Mouse (Mus musculus) neural tube, embryonic 11.5 days (tissue): ENCODE results near the gene Pagr1a. TPM values are rescaled to one million over a fixed set of nuclear protein-coding genes. Genes with fewer than 3 reads are reported as not detected.

Experiments
- ATAC-seq: fragments of 200-750 bp; cut with Nextera tagmentation; 2 replicates; pipeline ENCODE4 v1.8.0; 2017; ENCODE audit warnings: moderate number of reproducible peaks, mild to moderate bottlenecking, moderate TSS enrichment, moderate library complexity; ENCODE audit not compliant: insufficient read depth, low FRiP score, low TSS enrichment
- DNase-seq: peaks from one replicate; pipeline ENCODE4 v3.0.0-alpha.2; 2015; ENCODE audit warnings: low spot score
- H3K27ac ChIP-seq: fragments of 300-500 bp; sonication (generic); 2 replicates; pipeline ENCODE4 v1.5.1; 2014; ENCODE audit warnings: low read depth, mild to moderate bottlenecking, low read length
- H3K27me3 ChIP-seq: fragments of 300-500 bp; sonication (generic); 2 replicates; pipeline ENCODE4 v1.6.1; 2014; ENCODE audit warnings: mild to moderate bottlenecking, low read length, mixed read lengths; ENCODE audit not compliant: control insufficient read depth, insufficient read depth
- H3K36me3 ChIP-seq: fragments of 300-500 bp; sonication (generic); 2 replicates; pipeline ENCODE4 v1.6.1; 2014; ENCODE audit warnings: mild to moderate bottlenecking, low read length, moderate library complexity, mixed read lengths; ENCODE audit not compliant: control insufficient read depth, insufficient read depth
- H3K4me1 ChIP-seq: fragments of 300-500 bp; sonication (generic); 2 replicates; pipeline ENCODE4 v1.6.1; 2014; ENCODE audit warnings: low read length, mixed read lengths; ENCODE audit not compliant: control insufficient read depth, insufficient read depth
- H3K4me2 ChIP-seq: fragments of 300-500 bp; sonication (generic); 2 replicates; pipeline ENCODE4 v1.6.1; 2014; ENCODE audit warnings: low read depth, mild to moderate bottlenecking, moderate library complexity
- H3K4me3 ChIP-seq: fragments of 300-500 bp; sonication (generic); 2 replicates; pipeline ENCODE4 v1.5.1; 2014; ENCODE audit warnings: low read depth, low read length
- H3K9ac ChIP-seq: fragments of 300-500 bp; sonication (generic); 2 replicates; pipeline ENCODE4 v1.6.1; 2014; ENCODE audit warnings: mild to moderate bottlenecking, low read length
- H3K9me3 ChIP-seq: fragments of 300-500 bp; sonication (generic); 2 replicates; pipeline ENCODE4 v1.6.1; 2016; ENCODE audit warnings: low read length; ENCODE audit not compliant: control insufficient read depth
- WGBS: fragments of 180-500 bp; shearing (Covaris S2); extraction: QIAGEN DNeasy Blood & Tissue Kit; methylation state at CpG from one replicate; pipeline ENCODE4 v1.1.7; 2014; 5-methylcytosine and 5-hydroxymethylcytosine counted together
- polyA plus RNA-seq: library from polyadenylated mRNA; unstranded; fragments of >200 nt; fragmentation: Nextera tagmentation; extraction: Ambion mirVana; gene quantifications from 2 replicates; pipeline ENCODE4 v1.2.1, GENCODE M21; 2014

Gene Pagr1a
- polyA plus RNA-seq, 1 experiment from 2014 or later, result 105 TPM

- Histone ChIP-seq H3K9me3 (no peaks in the 10 kb centered on the region), H3K27ac (no peak overlapping the region), H3K36me3 (no peaks in the 10 kb centered on the region), H3K27me3 (no peaks in the 10 kb centered on the region), H3K4me1 (no peaks in the 10 kb centered on the region), H3K4me3 (no peak overlapping the region), H3K9ac (no peak overlapping the region), H3K4me2 (no peak overlapping the region)
- WGBS, result 86% methylated on average over 4 of the region's 4 CpGs
- ATAC-seq (no peak), DNase-seq (no peak)
Observed at GRCm38 (mm10) chr7:126996449-126996848, 20.7 kb downstream of the Pagr1a start.

DNA sequence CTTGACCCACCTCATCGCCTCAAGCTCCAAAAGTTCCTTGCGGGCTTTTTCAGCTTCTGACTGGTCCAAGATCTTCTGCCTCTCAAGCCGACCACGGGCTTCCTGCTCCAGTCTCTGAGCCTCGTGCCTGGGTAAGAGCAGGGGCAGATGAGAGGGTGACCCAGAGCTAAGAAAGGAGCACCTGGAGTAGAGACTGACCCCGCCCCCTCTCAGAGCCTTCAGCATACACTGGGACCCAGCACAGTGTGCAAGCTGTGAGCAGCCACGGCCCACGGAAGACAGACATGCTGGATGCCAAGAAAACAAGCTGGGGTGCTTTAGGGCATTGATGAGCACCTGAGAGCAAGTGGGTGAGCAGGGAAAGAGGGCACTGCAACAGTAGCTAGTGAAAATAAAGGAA is 28.3 kb downstream of the Pagr1a start:
- DNase-seq, result no peak
- ATAC-seq, result no peak

DNA sequence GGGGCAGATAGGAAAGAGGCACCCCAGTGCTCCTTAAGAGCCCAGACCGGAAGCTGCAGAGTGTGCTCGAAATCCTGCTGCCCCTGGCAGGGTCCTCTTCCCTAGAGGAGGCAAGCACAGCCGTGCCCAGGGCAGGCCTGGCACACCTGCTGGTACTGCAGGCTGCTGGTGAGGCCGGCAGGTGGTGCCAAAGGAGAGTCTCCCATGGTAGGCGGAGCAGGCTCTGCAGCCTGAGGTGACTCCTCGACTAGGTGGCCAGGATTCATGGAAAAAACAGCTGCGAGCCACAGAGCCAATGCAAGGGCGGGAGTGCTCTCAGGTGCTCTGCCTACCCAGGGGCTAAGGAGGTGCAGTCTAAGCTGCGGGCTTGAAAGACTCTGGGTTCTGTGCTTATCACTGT is 30.8 kb downstream of the Pagr1a start:
- Histone ChIP-seq H3K9ac (no peak overlapping the region), H3K36me3 (no peaks in the 10 kb centered on the region), H3K4me1 (no peaks in the 10 kb centered on the region), H3K4me2 (no peak overlapping the region), H3K9me3 (no peaks in the 10 kb centered on the region), H3K4me3 (no peak overlapping the region), H3K27ac (no peak overlapping the region), H3K27me3 (no peaks in the 10 kb centered on the region)
- no peak for ATAC-seq
- no peak for DNase-seq
- WGBS, result 44% methylated on average over 9 of the region's 9 CpGs

More for the DNA sequence above, 28.3 kb downstream of the Pagr1a start:
- Histone ChIP-seq H3K9ac (no peak overlapping the region), H3K27ac (no peak overlapping the region), H3K27me3 (no peaks in the 10 kb centered on the region), H3K9me3 (no peaks in the 10 kb centered on the region), H3K4me2 (no peak overlapping the region), H3K4me1 (no peaks in the 10 kb centered on the region), H3K4me3 (no peak overlapping the region), H3K36me3 (no peaks in the 10 kb centered on the region)
- WGBS, result 69% methylated on average over 8 of the region's 8 CpGs

DNA sequence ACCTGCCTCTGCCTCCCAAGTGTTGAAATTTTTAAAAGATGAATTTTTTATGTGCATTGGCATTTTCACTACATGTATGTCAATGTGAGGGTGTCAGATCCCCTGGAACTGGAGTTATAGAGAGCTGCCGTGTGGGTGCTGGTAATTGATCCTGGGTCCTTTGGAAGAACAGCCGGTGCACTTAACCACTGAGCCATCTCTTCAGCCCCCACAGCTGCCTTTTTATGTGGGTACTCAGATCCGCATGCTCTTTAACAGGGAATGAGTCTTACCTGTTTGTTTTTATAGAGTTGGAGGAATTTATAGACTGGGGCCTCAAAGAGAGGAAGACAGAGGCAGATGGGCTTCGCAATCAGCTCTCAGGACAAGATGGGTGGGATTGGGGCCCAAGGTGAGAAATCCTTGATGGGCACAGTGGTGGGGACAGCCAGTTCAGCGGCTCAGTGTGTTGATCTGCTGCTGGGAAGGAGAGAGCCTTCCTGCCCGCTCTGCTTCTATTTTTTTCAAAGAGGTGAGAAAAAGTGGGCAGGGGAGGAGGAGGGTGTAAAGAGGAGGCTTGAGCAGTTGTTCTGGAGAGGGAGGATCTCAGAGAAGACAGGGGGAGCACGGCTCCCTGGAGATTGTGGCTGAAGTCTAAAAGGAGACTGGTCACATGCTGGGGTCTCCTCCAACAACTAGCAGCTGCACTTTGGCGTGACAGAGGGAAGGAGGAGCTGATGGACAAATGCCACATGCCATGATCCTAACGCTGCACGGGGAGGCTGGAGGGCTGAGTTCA is 32.3 kb downstream of the Pagr1a start:
- Histone ChIP-seq H3K9me3 (no peaks in the 10 kb centered on the region), H3K27me3 (no peaks in the 10 kb centered on the region), H3K27ac (no peak overlapping the region), H3K4me2 (no peak overlapping the region), H3K36me3 (0 out of 2 replicates have a peak, but pooled peaks cover under 1% of the 10 kb centered on the region), H3K4me1 (no peaks in the 10 kb centered on the region), H3K4me3 (no peak overlapping the region), H3K9ac (no peak overlapping the region)
- ATAC-seq (no peak), DNase-seq (no peak)
- WGBS, result 45% methylated on average over 10 of the region's 10 CpGs

- no peak overlapping the region for H3K4me2 ChIP-seq
- H3K36me3 ChIP-seq, result 0 out of 2 replicates have a peak, but pooled peaks cover 6% of the 10 kb centered on the region
- H3K4me3 ChIP-seq, result no peak overlapping the region
- no peaks in the 10 kb centered on the region for H3K27me3 ChIP-seq
- DNase-seq (no peak), ATAC-seq (no peak)
- no peaks in the 10 kb centered on the region for H3K9me3 ChIP-seq
- H3K27ac ChIP-seq, result no peak overlapping the region
- WGBS, result 87% methylated on average over 7 of the region's 7 CpGs
- no peaks in the 10 kb centered on the region for H3K4me1 ChIP-seq
- H3K9ac ChIP-seq, result no peak overlapping the region
Observed at GRCm38 (mm10) chr7:126983113-126983512, 34.0 kb downstream of the Pagr1a start.

- 0 out of 2 replicates have a peak, but pooled peaks cover 6% of the 10 kb centered on the region for H3K36me3 ChIP-seq
- no peaks in the 10 kb centered on the region for H3K27me3 ChIP-seq
- H3K9ac ChIP-seq, result no peak overlapping the region
- no peak overlapping the region for H3K4me2 ChIP-seq
- no peaks in the 10 kb centered on the region for H3K9me3 ChIP-seq
- peaks cover 3% of the 10 kb centered on the region; the same call in 1 of the 2 replicates for H3K4me1 ChIP-seq
- whole genome bisulfite sequencing, result 94% methylated on average over 4 of the region's 4 CpGs
- H3K27ac ChIP-seq, result no peak overlapping the region
- no peak overlapping the region for H3K4me3 ChIP-seq
- no peak for DNase-seq
- no peak for ATAC-seq
Observed at GRCm38 (mm10) chr7:126982054-126982453, 35.1 kb downstream of the Pagr1a start.

DNA sequence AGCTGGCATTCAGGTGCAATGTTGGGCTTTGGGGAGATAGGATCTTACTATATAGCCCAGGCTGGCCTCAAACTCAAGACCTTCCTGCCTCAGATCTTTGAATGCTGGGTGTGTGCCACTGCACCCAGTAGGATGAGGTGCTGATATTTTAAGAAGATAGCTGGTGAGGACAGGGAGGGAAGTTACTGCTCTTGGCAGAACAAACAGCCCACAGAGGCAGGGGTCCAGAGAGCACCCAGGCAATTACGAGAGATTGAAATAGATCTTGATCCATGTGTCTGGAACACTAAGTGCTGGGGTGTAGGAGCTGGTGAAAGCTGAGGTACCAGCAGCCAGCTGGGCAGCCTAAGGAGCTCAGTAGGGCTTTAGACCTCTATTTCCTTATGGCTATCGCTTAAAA is 35.6 kb downstream of the Pagr1a start:
- Histone ChIP-seq H3K27ac (no peak overlapping the region), H3K9ac (no peak overlapping the region)
- no peak for ATAC-seq

DNA sequence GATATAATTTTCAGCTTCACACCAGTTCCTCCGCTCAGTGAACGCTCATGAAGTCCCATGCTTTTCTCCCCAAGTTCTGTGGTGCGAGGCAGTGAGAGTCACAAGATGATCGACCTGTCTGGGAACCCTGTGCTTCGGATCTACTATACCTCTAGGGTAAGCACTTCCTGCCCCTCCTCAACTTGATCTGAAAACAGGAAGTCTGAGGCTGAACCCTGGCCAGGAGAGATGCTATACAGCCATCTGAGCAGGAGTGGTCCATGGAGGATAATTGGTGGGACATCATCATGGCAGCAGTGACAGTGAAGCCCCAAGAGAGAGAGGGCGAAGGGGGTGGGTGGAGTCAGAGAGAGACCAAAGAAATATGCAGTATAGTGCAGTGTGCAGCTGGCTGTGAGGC is 38.3 kb downstream of the Pagr1a start:
- H3K9ac ChIP-seq, result no peak overlapping the region
- no peak for DNase-seq
- ATAC-seq, result no peak
- 91% methylated on average over 6 of the region's 6 CpGs for WGBS
- H3K4me3 ChIP-seq, result no peak overlapping the region
- 0 out of 2 replicates have a peak, but pooled peaks cover 6% of the 10 kb centered on the region for H3K36me3 ChIP-seq
- H3K27me3 ChIP-seq, result no peaks in the 10 kb centered on the region
- no peaks in the 10 kb centered on the region for H3K9me3 ChIP-seq
- peaks cover 6% of the 10 kb centered on the region; the same call in 1 of the 2 replicates for H3K4me1 ChIP-seq
- no peak overlapping the region for H3K4me2 ChIP-seq
- no peak overlapping the region for H3K27ac ChIP-seq

More for the DNA sequence above, 35.6 kb downstream of the Pagr1a start:
- Histone ChIP-seq H3K4me2 (no peak overlapping the region), H3K27me3 (no peaks in the 10 kb centered on the region), H3K4me3 (no peak overlapping the region), H3K9me3 (no peaks in the 10 kb centered on the region), H3K36me3 (0 out of 2 replicates have a peak, but pooled peaks cover 6% of the 10 kb centered on the region), H3K4me1 (peaks cover 6% of the 10 kb centered on the region; the same call in 1 of the 2 replicates)
- no peak for DNase-seq
- 91% methylated on average over 2 of the region's 2 CpGs for WGBS
